Mouse (Mus musculus): ENCODE data around the gene Plekha6.

The Plekha6 gene

GRCm38 (mm10) chr1:133250761-133251160, 86.8 kb downstream of the Plekha6 start:
- no peak for DNase-seq

GRCm38 (mm10) chr1:133251625-133252034, 87.6 kb downstream of the Plekha6 start:
- DNase-seq: peak; percentile 91

GRCm38 (mm10) chr1:133252251-133252650, 88.2 kb downstream of the Plekha6 start:
- no peak for DNase-seq

- no peak for DNase-seq
Observed at GRCm38 (mm10) chr1:133252801-133253531, 89.0 kb downstream of the Plekha6 start.

- DNase-seq: no peak
Observed at GRCm38 (mm10) chr1:133253532-133253866, 89.5 kb downstream of the Plekha6 start.

- no peak for DNase-seq
Observed at GRCm38 (mm10) chr1:133254226-133254625, 90.2 kb downstream of the Plekha6 start.

- peak; percentile 58 for DNase-seq
Observed at GRCm38 (mm10) chr1:133254856-133255764, 91.1 kb downstream of the Plekha6 start.

- DNase-seq: no peak
Observed at GRCm38 (mm10) chr1:133255776-133256175, 91.8 kb downstream of the Plekha6 start.

- no peak for DNase-seq
Observed at GRCm38 (mm10) chr1:133256347-133256746, 92.3 kb downstream of the Plekha6 start.

- DNase-seq: no peak
Observed at GRCm38 (mm10) chr1:133258694-133259093, 94.7 kb downstream of the Plekha6 start.

- no peak for DNase-seq
Observed at GRCm38 (mm10) chr1:133262628-133263027, 98.6 kb downstream of the Plekha6 start.

GRCm38 (mm10) chr1:133263134-133263533, 99.1 kb downstream of the Plekha6 start:
- DNase-seq: no peak

GRCm38 (mm10) chr1:133264367-133264766, 100.4 kb downstream of the Plekha6 start:
- no peak for DNase-seq

GRCm38 (mm10) chr1:133265114-133265766, 101.2 kb downstream of the Plekha6 start:
- peak; percentile 83 for DNase-seq

- DNase-seq: no peak
Observed at GRCm38 (mm10) chr1:133267094-133267493, 103.1 kb downstream of the Plekha6 start.

GRCm38 (mm10) chr1:133267813-133268492, 103.9 kb downstream of the Plekha6 start:
- no peak for DNase-seq

GRCm38 (mm10) chr1:133268503-133268902, 104.5 kb downstream of the Plekha6 start:
- DNase-seq: no peak

- no peak for DNase-seq
Observed at GRCm38 (mm10) chr1:133270336-133270735, 106.3 kb downstream of the Plekha6 start.

GRCm38 (mm10) chr1:133274163-133274562, 110.2 kb downstream of the Plekha6 start:
- no peak for DNase-seq

- DNase-seq: no peak
Observed at GRCm38 (mm10) chr1:133276983-133277382, 113.0 kb downstream of the Plekha6 start.

- no peak for DNase-seq
Observed at GRCm38 (mm10) chr1:133278539-133278938, 114.5 kb downstream of the Plekha6 start.

GRCm38 (mm10) chr1:133278946-133279631, 115.1 kb downstream of the Plekha6 start:
- no peak for DNase-seq

Data from kidney, postnatal 14 days (tissue).